Mouse (Mus musculus) layer of hippocampus, adult 8-10 months (tissue): ENCODE results near the gene Pla2g6. TPM values are rescaled to one million over a fixed set of nuclear protein-coding genes. Genes with fewer than 3 reads are reported as not detected.

Experiments
- DNase-seq, 2 experiments: peaks; one replicate each; pipeline ENCODE4 v3.0.0; 2022; ENCODE audit warnings: low spot score in 2 of 2
- total RNA-seq, 4 experiments: library from RNA; stranded (reverse); gene quantifications; 2 replicates each; pipeline ENCODE4 v1.2.4; 2022

Gene Pla2g6
- total RNA-seq, 4 experiments from 2014 or later = 21.0 to 24.8 (median 23.8) TPM

DNA sequence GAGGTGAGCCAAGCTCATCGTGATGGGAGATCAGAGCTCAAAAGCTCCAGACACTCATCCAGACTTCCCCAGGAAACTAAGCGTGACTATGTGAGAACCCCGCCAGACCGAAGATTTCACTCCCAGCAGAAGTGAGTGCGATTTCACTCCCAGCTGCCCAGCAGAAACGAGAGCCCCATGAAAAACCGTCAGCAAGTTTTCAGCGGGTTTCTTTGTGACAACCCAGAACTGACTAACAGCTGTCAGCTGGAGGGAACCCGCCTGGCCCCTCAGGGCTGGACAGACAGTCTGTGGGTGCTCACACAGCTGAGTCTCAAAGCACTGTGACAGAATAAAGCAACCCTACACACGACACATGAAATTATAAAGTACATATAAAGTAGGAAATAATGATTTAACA, 50.5 kb downstream of the Pla2g6 start:
- DNase-seq = no peak

DNA sequence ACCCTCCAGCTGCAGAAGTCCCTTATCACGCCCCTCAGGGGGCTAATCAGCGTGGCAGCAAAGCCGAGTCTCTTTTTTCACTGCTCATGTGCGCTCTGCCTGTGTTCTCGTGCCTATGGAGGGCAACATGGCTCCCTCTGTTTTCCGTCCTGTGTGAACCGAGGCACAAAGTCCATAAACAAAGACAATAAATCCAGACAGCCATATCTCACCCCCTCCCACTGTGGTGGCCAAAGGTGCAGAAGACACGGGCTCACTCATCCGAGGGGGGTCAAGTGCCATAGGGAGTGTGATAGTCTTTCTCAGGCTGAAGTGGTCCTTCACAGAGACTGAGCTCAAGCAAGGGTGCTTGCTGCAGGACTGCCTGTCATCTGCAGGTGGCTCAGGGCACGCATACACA, 55.2 kb downstream of the Pla2g6 start:
- DNase-seq = no peak

DNA sequence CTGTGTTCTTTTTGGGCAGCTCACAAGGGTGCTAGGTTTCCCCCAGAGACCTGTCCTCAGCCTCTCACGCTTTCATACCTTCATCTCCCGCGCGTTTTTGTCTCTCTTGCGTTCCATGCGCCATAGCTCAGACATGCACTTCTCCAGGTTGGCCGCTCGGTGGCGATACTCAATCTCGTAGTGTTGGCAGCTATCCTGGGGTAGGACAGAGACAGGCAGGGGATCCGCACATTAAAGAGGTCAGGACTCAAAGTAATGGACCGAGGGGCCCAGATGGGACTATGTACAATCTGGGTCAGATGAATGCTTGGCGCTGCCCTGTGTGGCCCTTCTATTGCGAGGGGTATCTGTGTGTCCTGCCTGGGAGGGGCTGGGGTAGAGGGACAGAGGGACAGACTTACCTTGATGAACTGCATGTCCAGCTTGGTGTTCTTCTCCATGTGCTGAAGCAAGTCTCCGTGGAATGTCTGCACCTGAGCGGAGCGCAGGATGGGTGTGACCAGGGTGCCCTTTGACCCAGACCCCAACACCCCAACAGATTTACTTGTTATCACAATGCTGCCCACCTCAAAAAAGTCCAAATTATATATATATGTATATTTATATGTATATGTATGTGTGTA, 57.0 kb downstream of the Pla2g6 start:
- no peak for DNase-seq

DNA sequence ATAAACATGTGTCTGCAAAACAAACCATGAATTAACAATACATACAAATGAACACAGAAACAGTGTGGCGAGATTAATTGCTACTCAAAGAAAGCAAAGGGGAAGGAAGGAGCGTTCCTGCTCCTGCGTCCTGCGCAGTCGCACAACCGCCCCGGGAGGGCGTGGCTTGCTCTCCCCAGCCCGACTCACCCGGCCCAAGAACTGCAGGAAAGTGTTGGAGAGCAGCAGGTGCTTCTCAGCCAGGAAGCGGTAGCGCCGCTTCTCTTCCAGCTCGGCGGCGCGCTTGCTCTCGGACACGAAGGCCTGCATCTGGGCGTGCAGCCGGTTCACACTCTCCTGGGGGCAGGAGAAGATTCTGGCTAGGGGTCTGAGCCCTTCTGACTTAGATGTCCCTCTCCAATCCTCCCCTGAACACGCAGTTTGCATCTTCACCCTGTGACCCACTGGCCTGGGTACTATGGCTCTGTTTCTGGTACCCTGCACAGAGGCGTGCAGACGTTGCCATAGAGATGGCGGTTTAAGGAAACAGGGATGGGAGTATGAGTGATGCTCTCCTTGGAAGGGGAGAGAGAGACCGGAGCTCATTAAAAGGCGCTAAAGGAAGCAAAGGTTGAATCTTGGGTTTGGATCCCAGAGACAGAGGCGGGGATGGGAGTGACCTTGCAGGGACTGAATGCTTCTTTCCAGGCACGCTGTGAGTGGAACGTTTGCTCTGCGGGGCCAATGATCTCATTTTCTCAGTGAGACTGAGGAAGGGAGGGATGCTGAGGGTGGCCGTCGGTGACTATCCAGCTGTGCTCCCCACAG, 57.7 kb downstream of the Pla2g6 start:
- no peak for DNase-seq

DNA sequence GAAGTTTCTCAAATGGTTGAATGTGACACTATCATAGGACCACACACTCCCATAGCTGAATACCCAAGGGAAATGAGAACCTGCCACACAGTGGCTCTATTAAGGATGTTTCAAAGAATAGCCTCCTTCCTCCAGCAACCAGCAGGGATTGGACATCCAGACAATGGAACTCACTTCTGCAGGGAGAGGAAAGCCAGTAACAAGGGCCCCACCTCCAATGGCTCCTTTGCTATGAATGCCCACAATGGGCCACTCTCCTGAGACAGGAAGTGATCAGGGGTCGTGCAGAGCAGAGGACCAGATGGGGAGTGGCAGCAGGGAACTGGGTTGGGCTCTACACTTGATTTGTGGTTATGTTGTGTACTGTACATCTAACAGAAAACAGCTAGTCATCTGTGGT, 59.7 kb downstream of the Pla2g6 start:
- no peak for DNase-seq

DNA sequence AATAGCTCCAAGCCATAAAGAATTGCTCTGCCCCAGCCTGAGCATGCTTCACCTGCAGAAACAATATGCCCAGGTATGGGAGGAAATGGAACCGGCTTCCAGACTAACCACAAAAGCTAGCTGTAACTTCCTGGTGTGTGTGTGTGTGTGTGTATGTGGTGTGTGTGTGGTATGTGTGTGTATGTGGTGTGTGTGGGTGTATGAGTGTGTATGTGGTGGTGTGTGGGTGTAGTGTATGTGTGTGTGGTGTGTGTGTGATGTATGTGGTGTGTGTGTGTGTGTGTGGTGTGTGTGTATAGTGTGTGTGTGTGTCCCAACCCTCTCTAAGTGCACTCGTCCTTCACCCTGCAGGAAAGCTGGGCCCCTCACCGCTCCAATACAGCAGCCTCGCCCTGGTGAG, 62.8 kb downstream of the Pla2g6 start:
- no peak for DNase-seq

DNA sequence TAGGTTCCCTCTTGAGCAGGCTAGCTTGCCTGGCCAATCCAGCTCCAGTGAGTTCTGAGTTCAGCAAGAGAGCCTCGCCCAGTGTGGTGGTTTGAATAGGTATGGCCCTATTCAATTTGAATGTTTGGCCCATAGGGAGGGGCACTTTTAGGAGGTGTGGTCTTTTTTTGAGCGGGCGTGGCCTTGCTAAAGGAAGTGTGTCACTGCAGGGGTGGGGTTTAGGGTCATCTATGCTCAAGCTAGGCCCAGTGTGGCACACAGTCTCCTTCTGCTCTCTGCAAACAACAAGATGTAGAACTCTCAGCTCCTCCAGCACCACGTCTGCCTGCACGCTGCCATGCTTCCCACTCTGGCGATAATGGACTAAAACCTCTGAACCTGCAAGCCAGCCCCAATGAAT, 64.5 kb downstream of the Pla2g6 start:
- DNase-seq = no peak

DNA sequence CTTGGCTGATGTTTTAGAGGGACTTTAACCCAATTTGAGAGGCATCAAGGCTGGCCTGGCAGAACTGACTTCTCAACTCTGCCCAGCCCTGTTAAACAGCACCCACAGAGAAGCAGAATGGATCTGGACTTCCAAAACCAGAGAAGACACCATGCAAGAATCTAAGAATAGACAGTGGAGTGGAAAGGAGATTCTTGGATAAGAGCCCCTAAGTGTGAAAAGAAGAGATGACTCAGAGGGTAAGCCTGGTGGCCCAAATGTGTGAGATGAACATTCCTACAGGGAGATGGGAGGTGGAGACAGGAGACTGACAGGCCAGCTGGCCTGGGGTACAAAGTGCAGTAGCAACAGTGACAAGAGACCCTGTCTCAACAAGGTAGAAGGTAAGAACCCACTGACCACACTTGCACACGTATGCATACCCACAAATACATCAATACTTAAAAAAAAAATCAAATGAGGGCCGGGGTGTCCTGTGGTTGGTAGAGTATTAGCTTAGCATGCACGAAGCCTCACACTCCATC, 65.3 kb downstream of the Pla2g6 start:
- DNase-seq = no peak

DNA sequence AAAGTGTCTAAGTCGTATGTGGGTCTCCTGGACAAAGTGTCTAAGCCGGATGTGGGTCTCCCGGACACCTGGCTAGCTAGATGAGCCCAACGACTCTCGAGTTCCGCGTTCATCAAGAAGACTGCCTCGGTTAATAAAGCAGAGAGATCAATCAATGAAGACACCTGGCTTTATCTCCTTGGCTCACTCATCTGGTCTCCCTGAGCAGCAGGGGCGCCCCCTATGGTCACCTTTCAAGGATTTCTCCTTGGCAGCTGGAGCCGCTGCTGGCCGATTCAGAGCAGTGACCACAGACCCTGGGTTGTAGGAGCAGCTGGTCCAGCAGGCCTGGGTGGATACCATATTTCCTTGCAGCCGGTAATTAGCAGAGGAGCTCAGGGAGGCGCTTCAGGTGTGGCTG, 65.8 kb downstream of the Pla2g6 start:
- no peak for DNase-seq

DNA sequence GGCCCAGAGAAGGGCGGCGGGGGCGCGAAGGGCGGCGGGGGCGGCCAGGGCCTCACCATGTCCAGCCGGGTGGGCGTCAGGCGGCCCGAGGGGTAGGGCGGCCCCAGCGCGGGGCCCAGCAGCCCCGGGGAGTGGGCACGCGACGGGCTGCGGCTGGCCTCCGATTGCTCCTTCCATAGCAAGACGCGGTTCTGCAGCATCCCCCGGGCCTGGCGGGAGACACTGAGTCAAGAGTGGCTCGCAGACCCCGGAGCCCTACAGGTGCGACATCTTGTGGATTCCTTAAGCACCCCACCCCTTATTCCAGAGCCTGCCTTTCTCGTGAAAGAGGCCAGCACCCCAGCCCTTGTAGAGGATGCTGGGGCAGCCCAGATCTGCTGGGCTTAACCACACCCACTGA, 66.4 kb downstream of the Pla2g6 start:
- DNase-seq = no peak

DNA sequence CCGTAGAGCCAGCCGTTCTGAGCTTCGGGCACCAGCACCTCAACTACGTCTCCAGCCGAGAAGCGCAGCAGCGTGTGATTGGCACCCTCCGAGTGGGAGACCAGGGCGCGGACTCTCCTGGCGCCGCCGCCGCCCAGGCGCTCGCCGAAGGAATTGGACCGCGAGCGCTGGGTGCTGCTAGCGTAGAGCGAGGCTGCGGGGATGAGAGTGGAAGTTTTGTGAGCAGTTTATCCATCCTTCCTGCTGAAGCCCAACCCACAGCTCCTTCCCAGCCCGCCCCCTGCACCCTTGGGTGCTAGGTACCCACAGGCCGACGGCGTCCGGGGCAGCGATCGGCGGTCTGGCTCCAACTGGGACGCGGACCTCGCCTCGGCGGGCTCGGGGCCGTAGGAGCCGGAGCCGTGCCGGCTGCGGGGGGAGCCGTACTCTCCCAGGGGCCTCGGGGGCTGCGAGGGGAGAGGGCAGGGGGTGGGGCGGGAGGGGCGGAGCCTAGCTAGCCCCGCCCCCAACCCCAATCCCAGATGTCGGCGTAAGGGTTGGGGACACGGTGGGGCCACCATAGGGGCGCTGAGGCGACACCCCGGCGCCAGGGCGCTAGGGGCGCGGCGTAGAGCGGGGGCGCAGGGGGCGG, 67.0 kb downstream of the Pla2g6 start:
- no peak for DNase-seq

DNA sequence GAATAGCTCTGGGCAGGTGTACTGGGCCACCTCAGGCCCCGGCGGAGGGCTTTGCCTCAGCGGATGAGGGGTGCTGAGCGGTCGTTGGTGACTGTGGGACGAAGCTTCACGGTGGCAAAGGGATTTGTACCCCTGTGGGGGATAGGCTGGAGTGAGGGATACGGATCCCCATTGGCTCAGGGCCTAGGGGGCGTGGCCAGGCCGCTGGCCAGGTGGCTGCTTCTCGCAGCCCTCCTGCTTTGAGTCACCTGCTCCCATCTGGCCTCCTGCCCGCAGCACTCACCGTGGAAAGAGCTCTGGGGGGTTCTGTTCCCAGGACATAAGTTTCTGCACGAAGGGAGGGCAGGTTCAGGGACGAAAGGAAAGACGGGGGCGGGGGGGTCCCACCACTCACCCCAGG, 69.7 kb downstream of the Pla2g6 start:
- DNase-seq = no peak

DNA sequence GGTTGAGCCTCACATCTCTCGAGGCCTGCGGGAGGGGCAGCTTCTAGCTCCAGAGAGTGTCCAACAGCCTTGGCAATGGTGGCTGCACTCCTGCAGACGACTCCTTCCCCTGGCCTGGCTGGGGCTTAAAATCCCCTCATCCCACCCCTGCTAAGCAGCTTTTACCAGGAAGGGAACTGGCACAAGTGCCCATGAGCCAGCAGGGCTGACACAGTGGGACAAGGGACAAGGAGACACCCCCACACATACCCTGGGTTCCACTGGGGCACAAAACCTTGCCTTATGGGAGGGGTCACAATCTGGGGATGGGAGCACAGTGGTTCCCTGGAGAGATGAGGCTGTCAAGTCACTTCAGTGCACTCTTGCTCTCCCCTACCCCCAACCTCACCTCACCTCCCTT, 73.5 kb downstream of the Pla2g6 start, which contains the start of gene Slc16a8:
Gene Slc16a8, minus strand, starts transcription at position 101 of the 400 bp plus-strand sequence.
- no peak for DNase-seq

DNA sequence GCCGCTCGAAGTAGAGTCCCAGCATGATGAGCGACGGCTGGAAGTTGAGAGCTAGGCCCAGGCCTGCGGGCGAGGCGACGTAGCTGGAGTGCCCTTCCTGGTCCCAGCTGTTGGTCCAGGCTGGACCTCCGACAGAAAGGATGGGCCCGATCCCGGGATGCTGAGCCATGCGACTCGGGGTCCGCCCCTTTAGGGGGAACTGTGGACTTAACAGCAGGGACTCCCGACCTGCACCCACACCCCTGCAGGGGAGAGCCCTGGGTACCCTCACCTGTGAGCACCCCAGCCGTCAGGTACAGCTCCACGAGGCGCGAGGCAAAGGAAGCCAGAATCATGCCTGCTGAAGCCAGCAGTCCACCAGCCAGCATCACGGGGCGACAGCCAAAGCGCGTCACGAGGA, 75.6 kb downstream of the Pla2g6 start:
- DNase-seq = no peak

DNA sequence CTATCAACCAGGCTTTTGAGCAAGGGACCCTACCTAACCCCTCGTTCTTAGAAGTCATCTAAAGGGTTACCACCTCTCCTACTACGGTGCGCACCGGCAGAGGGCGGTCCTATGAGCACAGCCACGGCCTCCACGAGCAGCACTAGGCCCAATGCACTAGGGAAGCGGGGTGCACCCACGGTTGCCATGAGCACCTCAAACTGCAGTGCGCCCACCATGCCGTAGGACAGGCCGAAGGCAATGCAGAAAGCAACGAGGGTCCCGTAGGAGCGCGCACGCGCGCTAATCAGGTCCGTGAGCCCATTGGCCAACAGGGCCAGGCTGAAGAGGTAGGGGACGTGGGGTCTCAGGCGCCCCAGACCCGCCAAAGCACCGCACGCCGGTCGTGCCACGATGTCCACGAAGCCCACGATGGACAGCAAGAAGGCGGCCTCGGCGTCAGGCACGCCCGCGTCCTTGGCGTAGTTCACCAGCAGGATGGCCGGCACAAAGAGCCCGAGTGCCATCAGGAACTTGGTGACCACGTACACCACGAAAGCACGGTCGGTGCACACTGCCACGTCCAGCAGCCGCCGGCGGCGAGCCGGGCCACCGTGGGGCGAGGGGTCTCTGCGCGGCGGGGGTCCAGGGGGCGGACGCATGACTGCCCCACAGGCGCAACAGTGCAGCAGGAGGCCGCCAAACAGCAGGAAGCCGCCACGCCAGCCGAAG, 76.3 kb downstream of the Pla2g6 start:
- DNase-seq = no peak

DNA sequence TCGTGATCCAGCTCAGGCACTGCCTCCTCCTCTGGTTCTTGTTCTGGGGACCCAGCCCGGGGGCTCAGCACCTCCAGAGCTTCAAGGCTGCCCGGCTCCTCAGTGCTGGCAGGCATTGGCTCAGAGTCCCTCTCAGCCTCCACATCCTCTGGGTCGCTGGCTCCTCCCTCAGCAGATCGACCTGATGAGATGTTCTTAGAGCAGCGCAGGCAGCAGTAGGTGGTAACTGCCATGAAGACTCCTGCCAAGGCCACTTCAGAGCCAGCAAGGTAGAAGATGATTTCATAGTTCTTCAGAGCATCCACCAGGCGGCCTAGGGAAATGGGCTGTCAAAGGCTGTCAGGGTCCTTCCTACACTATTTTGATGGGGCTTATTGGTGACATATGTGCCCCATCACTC, 77.0 kb downstream of the Pla2g6 start:
- no peak for DNase-seq

DNA sequence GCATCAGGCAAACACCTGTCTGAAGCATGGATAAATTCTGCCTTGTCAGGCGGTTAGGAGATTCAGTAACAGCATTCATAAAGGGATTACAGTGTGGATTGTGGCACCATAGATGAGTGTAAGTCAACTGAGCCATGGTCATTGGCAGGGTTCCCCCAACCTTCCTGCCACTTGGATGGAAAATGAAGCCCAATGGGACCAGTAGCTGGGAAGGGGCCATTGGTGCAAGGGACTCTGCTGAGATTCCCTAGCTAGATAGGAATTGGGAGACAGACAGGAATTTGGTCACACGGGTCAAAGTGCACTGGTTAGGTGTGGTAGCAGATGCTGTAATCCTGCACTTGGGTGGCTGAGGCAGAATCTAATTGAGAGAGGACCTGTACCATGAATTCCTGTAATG, 78.0 kb downstream of the Pla2g6 start:
- DNase-seq = no peak

DNA sequence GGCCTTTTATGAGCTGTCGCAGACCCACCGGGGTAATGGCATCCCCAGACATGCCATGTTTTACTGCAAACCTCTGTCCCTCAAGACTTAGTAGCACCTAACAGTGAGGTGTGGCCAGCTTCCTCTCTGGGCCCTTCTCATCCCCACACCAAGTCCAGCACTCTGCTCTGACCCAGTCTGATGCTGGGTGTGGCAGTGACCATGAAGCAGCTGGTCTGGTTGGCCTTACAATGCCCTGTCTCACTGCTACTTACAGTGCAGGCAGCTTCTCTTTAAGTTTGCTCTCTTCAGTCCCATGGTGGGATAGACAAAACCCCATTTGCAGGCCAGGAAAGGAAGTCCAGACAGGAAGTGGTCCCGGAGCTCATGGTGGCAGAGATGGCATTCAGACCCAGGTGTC, 82.9 kb downstream of the Pla2g6 start:
- no peak for DNase-seq

DNA sequence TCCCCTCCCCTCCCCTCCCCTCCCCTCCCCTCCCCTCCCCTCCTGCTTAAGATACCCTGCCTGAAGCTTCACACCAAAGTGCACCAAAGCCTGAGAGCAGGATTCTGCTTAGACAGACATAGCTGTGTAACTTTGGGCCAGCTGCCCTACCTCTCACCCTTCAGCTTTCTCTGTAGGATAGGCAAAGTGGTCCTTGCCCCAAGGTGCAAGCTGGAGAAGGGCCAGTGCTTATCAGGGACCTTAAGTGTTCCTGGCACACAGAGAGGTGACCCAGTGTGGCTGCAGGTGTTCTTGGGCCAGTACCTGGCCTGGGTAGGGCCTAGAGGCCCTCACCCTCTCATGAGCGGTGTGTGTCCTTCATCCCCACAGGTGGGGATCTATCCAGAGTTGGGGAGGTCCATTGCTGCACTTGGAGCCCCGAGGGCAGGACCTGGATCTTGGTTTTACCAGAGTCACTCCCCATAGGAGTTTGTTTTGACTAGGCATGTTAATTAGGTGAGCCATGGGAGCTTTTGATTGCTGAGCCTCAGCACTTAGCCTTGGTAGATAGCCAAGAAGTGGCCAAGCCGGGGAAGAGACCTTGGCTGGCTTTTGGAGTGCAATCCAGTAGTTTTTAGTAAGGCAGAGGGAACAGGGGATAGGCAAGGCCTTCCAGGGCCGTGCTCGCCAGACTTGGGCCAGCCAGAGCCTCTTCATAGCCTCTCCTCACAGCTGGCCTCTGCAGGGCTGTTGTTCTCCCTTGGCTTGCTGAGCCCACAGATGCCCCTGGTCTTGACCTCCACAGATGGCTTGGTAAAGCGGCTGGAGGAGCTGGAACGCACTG, 83.9 kb downstream of the Pla2g6 start:
- no peak for DNase-seq

DNA sequence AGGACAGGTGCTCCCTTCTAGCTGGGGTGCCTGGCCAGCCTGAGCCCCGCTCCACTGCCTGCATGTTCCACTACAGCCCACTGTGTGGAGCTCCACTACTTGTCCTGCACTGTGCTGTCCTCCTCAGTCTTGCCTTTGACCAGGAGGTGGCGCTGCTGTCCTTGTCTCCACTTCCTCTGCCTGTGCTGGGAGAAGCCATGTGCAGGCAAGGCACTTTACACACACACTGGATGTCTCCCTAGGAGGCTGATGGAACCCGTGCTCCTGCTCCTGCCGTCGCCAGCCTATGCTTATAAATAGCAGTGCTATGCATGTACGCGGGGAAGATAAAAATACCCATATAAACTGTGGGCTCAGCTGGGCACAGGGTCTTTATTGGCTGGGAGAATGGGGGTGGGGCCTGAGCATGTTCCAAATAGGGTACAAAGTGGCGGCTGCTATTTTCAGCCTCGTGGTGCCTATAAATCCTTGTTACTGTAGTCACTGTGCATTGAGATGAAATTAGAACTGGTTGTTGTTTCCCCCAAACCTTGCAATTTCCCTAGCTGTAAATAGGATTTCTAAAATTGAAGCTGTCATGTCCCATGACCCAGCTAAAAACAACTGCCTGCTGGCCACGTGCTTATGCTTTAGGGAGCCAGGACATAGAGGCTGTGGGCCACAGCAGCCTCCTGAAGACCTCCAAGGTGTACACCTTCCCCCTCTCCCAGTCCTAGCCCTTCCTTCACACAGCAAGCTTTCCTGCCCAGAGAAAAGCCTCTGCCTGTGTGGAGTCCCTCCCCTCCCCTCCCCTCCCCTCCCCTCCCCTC, 84.8 kb downstream of the Pla2g6 start:
- peak; percentile 97 for DNase-seq
